Mouse (Mus musculus) ES-E14 (cell line): ENCODE results near the gene 1520401A03Rik. TPM values are rescaled to one million over a fixed set of nuclear protein-coding genes. Genes with fewer than 3 reads are reported as not detected.

Experiments used
- DNase-seq: peaks from one replicate; pipeline ENCODE4 v3.0.0-alpha.2; 2013; ENCODE audit warnings: low read depth, low spot score
- H3K27ac ChIP-seq: 2 replicates; pipeline ENCODE4 v1.5.1; 2012; ENCODE audit warnings: low read depth, mild to moderate bottlenecking, low read length, moderate library complexity, mixed read lengths; ENCODE audit not compliant: poor library complexity, insufficient read depth, severe bottlenecking
- H3K36me3 ChIP-seq: 2 replicates; pipeline ENCODE4 v1.6.1; 2012; ENCODE audit warnings: mild to moderate bottlenecking, low read length, moderate library complexity, mixed read lengths; ENCODE audit not compliant: control insufficient read depth, poor library complexity, insufficient read depth, severe bottlenecking
- H3K4me1 ChIP-seq, 2 experiments: fragments of 150-350 bp in 1 of 2; sonication (generic) in 1 of 2; 2 replicates each; pipeline ENCODE4 v1.6.1; 2012; ENCODE audit warnings: low read length in 2 of 2, mild to moderate bottlenecking in 1 of 2, mixed read lengths in 1 of 2; ENCODE audit not compliant: control insufficient read depth in 2 of 2, insufficient read depth in 2 of 2, poor library complexity in 1 of 2
- H3K4me3 ChIP-seq, 2 experiments: fragments of 150-350 bp in 1 of 2; sonication (generic) in 1 of 2; 2 replicates each; pipeline ENCODE4 v1.5.1; 2012; ENCODE audit warnings: low read length in 2 of 2, low read depth in 1 of 2, mild to moderate bottlenecking in 1 of 2, mixed read lengths in 1 of 2; ENCODE audit not compliant: insufficient read depth in 1 of 2, poor library complexity in 1 of 2, severe bottlenecking in 1 of 2
- H3K9ac ChIP-seq: 2 replicates; pipeline ENCODE4 v1.6.1; 2012; ENCODE audit warnings: low read depth, mild to moderate bottlenecking, low read length, mixed read lengths; ENCODE audit not compliant: poor library complexity, insufficient read depth, severe bottlenecking
- H3K9me3 ChIP-seq: fragments of 150-350 bp; sonication (generic); 2 replicates; pipeline ENCODE4 v1.6.1; 2012; ENCODE audit warnings: low read depth, mild to moderate bottlenecking, low read length; ENCODE audit not compliant: control insufficient read depth, insufficient read depth
- CHD2 ChIP-seq: IDR thresholded peaks from 2 replicates; pipeline ENCODE4 v1.6.1; 2014; ENCODE audit warnings: mild to moderate bottlenecking, low read depth, low read length, inconsistent platforms
- HCFC1 ChIP-seq: IDR thresholded peaks from 2 replicates; pipeline ENCODE4 v1.6.1; 2012; ENCODE audit warnings: low read length, inconsistent platforms, borderline replicate concordance; ENCODE audit not compliant: insufficient read depth
- MAFK ChIP-seq: IDR thresholded peaks from 2 replicates; pipeline ENCODE4 v1.6.1; 2014; ENCODE audit warnings: mild to moderate bottlenecking, low read depth, low read length, inconsistent platforms; ENCODE audit not compliant: insufficient read depth
- ZC3H11A ChIP-seq: IDR thresholded peaks from 2 replicates; pipeline ENCODE4 v1.6.1; 2012; ENCODE audit warnings: low read depth, mild to moderate bottlenecking, inconsistent platforms, low read length, borderline replicate concordance
- ZNF384 ChIP-seq: IDR thresholded peaks from 2 replicates; pipeline ENCODE4 v1.6.1; 2012; ENCODE audit warnings: low read depth, low read length, inconsistent platforms
- in situ Hi-C, 2 experiments: fragments of 600-800 bp; cut with MboI; formaldehyde crosslinking; loops; one replicate each; pipeline ENCODE4 v1.15.1; 2025; ENCODE audit warnings: low sequenced_read_pairs in 2 of 2, inconsistent platforms in 1 of 2; ENCODE audit not compliant: unreplicated experiment in 2 of 2
- total RNA-seq: library from RNA; depleted of rRNA; stranded (reverse); fragments of 300-350 nt; gene quantifications from 2 replicates; pipeline ENCODE4 v1.2.3, GENCODE M21; 2012

1520401A03Rik gene
- total RNA-seq, 1 experiment: 0.04 TPM

- no peak for DNase-seq
- peaks cover 2 to 23% of the 10 kb centered on the region in 2 experiments; a peak in 3 of 4 replicates for H3K4me1 ChIP-seq
These were observed 46.9 kb downstream of the 1520401A03Rik start for GRCm38 (mm10) chr17:23675564-23676281.

GRCm38 (mm10) chr17:23675127-23675526, 47.5 kb downstream of the 1520401A03Rik start:
- no peak overlapping the region for H3K27ac ChIP-seq
- peaks cover 8% of the 10 kb centered on the region for H3K36me3 ChIP-seq
- peaks cover 0 to 27% of the 10 kb centered on the region in 2 experiments; a peak in 3 of 4 replicates for H3K4me1 ChIP-seq
- in situ Hi-C loops: no loop called here
- TF ChIP-seq ZC3H11A: no peak
- TF ChIP-seq CHD2: no peak
- TF ChIP-seq HCFC1: no peak
- no peak for TF ChIP-seq MAFK
- TF ChIP-seq ZNF384: no peak
- H3K9me3 ChIP-seq: no peaks in the 10 kb centered on the region
- no peak overlapping the region for H3K9ac ChIP-seq
- DNase-seq: no peak
- H3K4me3 ChIP-seq: peak overlapping the region in 1 of 2 experiments; percentile 83; a peak in 2 of 4 replicates

More at GRCm38 (mm10) chr17:23675564-23676281, 46.9 kb downstream of the 1520401A03Rik start:
- in situ Hi-C loops: no loop called here
- peak overlapping the region; percentile 85; the same call in 1 of the 2 replicates for H3K9ac ChIP-seq
- H3K27ac ChIP-seq: peak overlapping the region; percentile 36; the same call in 1 of the 2 replicates
- H3K4me3 ChIP-seq: peak overlapping the region; percentile 83 to 84
- H3K9me3 ChIP-seq: no peaks in the 10 kb centered on the region
- peaks cover 3% of the 10 kb centered on the region; the same call in 1 of the 2 replicates for H3K36me3 ChIP-seq
- 0 out of 2 replicates have a peak, but pooled peaks have one; percentile 22 for TF ChIP-seq HCFC1
- TF ChIP-seq CHD2: no peak

GRCm38 (mm10) chr17:23674271-23674952, 48.2 kb downstream of the 1520401A03Rik start:
- Histone ChIP-seq H3K27ac (no peak overlapping the region), H3K4me3 (peak overlapping the region; percentile 85 to 96), H3K9ac (peak overlapping the region; percentile 70), H3K36me3 (peaks cover 14% of the 10 kb centered on the region), H3K4me1 (peaks cover 0 to 31% of the 10 kb centered on the region in 2 experiments; a peak in 3 of 4 replicates), H3K9me3 (no peaks in the 10 kb centered on the region)
- no peak for TF ChIP-seq ZC3H11A
- TF ChIP-seq ZNF384: no peak
- TF ChIP-seq CHD2: no peak
- no peak for TF ChIP-seq MAFK
- TF ChIP-seq HCFC1: no peak
- in situ Hi-C loops: no loop called here
- DNase-seq: no peak

- TF ChIP-seq ZNF384 (no peak), CHD2 (peak; percentile 84), HCFC1 (peak; percentile 98)
- H3K9ac ChIP-seq: peak within 1 kb of the TSS; percentile 90
- peaks cover 0 to 28% of the 10 kb centered on the region in 2 experiments; a peak in 2 of 4 replicates for H3K4me1 ChIP-seq
- peak within 1 kb of the TSS; percentile 85 to 96 for H3K4me3 ChIP-seq
- no peaks in the 10 kb centered on the region for H3K9me3 ChIP-seq
- DNase-seq: peak; percentile 95
- in situ Hi-C loops: no loop called here
- peak within 1 kb of the TSS; percentile 94 for H3K27ac ChIP-seq
- peaks cover 22% of the 10 kb centered on the region for H3K36me3 ChIP-seq
These were observed 49.0 kb downstream of the 1520401A03Rik start, which contains the start of the genes Hcfc1r1 and Thoc6 for GRCm38 (mm10) chr17:23673424-23674073. Gene Hcfc1r1, plus strand, starts transcription at chr17:23673596. Gene Thoc6, minus strand, starts transcription at chr17:23673882.
